Mouse (Mus musculus): ENCODE measurements around the gene Ttc4. TPM values are rescaled to one million over a fixed set of nuclear protein-coding genes. Genes with fewer than 3 reads are reported as not detected.

Gene Ttc4
- polyA plus RNA-seq, 1 experiment from 2014 or later: 80.4 TPM

- no peak for DNase-seq
- Histone ChIP-seq H3K4me3 (ENCODE audit: low read depth, low read length) (no peak overlapping the region), H3K27ac (ENCODE audit: low read depth) (peak overlapping the region; percentile 65), H3K4me2 (no peak overlapping the region), H3K9ac (no peak overlapping the region), H3K4me1 (ENCODE audit: insufficient read depth) (0 out of 2 replicates have a peak, but pooled peaks cover 3% of the 10 kb centered on the region), H3K36me3 (ENCODE audit: insufficient read depth) (no peaks in the 10 kb centered on the region), H3K9me3 (ENCODE audit: low read depth, low read length) (no peaks in the 10 kb centered on the region), H3K27me3 (ENCODE audit: insufficient read depth, low read length) (no peaks in the 10 kb centered on the region; the same call in 1 of the 2 replicates)
- WGBS: 36% methylated on average over 9 of the region's 9 CpGs
- TF ChIP-seq CTCF (IDR thresholded peaks at IDR 0.05; ENCODE audit: low read depth): no peak
- ATAC-seq (ENCODE audit: insufficient read depth): no peak
These were observed 44.7 kb downstream of the Ttc4 start for GRCm38 (mm10) chr4:106634086-106634479.

GRCm38 (mm10) chr4:106633281-106634085 lies 45.3 kb downstream of the Ttc4 start:
- peak; percentile 20; the same call in 1 of the 2 replicates for ATAC-seq (ENCODE audit: insufficient read depth)
- Histone ChIP-seq H3K27me3 (ENCODE audit: insufficient read depth, low read length) (no peaks in the 10 kb centered on the region; the same call in 1 of the 2 replicates), H3K9me3 (ENCODE audit: low read depth, low read length) (no peaks in the 10 kb centered on the region), H3K4me1 (ENCODE audit: insufficient read depth) (0 out of 2 replicates have a peak, but pooled peaks cover 3% of the 10 kb centered on the region), H3K4me3 (ENCODE audit: low read depth, low read length) (no peak overlapping the region), H3K9ac (no peak overlapping the region), H3K4me2 (no peak overlapping the region), H3K36me3 (ENCODE audit: insufficient read depth) (no peaks in the 10 kb centered on the region), H3K27ac (ENCODE audit: low read depth) (peak overlapping the region; percentile 65)
- peak; percentile 44 for DNase-seq
- WGBS: 21% methylated on average over 8 of the region's 8 CpGs
- TF ChIP-seq CTCF (IDR thresholded peaks at IDR 0.05; ENCODE audit: low read depth): no peak

GRCm38 (mm10) chr4:106632313-106632712 lies 46.4 kb downstream of the Ttc4 start:
- DNase-seq (peak; percentile 78), ATAC-seq (ENCODE audit: insufficient read depth) (peak; percentile 72; the same call in 1 of the 2 replicates)
- H3K4me3 ChIP-seq (ENCODE audit: low read depth, low read length): no peak overlapping the region
- H3K27me3 ChIP-seq (ENCODE audit: insufficient read depth, low read length): no peaks in the 10 kb centered on the region; the same call in 1 of the 2 replicates
- H3K27ac ChIP-seq (ENCODE audit: low read depth): peak overlapping the region; percentile 65
- no peaks in the 10 kb centered on the region for H3K9me3 ChIP-seq (ENCODE audit: low read depth, low read length)
- TF ChIP-seq CTCF (IDR thresholded peaks at IDR 0.05; ENCODE audit: low read depth): no peak
- H3K9ac ChIP-seq: no peak overlapping the region
- H3K4me2 ChIP-seq: no peak overlapping the region
- no peaks in the 10 kb centered on the region for H3K36me3 ChIP-seq (ENCODE audit: insufficient read depth)
- 23% methylated on average over 1 of the region's 3 CpGs for WGBS
- H3K4me1 ChIP-seq (ENCODE audit: insufficient read depth): 0 out of 2 replicates have a peak, but pooled peaks cover 3% of the 10 kb centered on the region

- Histone ChIP-seq H3K9me3 (ENCODE audit: low read depth, low read length) (no peaks in the 10 kb centered on the region), H3K4me1 (ENCODE audit: insufficient read depth) (0 out of 2 replicates have a peak, but pooled peaks cover 3% of the 10 kb centered on the region), H3K36me3 (ENCODE audit: insufficient read depth) (no peaks in the 10 kb centered on the region), H3K27me3 (ENCODE audit: insufficient read depth, low read length) (peaks cover 7% of the 10 kb centered on the region; the same call in 1 of the 2 replicates), H3K4me3 (ENCODE audit: low read depth, low read length) (no peak overlapping the region), H3K4me2 (no peak overlapping the region), H3K27ac (ENCODE audit: low read depth) (no peak overlapping the region), H3K9ac (no peak overlapping the region)
- ATAC-seq (ENCODE audit: insufficient read depth): peak; percentile 39; the same call in 1 of the 2 replicates
- 18% methylated on average over 14 of the region's 14 CpGs for WGBS
- peak; percentile 90 for TF ChIP-seq CTCF (IDR thresholded peaks at IDR 0.05; ENCODE audit: low read depth)
- peak; percentile 90 for DNase-seq
These were observed 48.2 kb downstream of the Ttc4 start for GRCm38 (mm10) chr4:106630333-106631220.

- no peak overlapping the region for H3K4me2 ChIP-seq
- DNase-seq (no peak), ATAC-seq (ENCODE audit: insufficient read depth) (no peak)
- H3K36me3 ChIP-seq (ENCODE audit: insufficient read depth): no peaks in the 10 kb centered on the region
- no peak overlapping the region for H3K27ac ChIP-seq (ENCODE audit: low read depth)
- no peak overlapping the region for H3K4me3 ChIP-seq (ENCODE audit: low read depth, low read length)
- H3K27me3 ChIP-seq (ENCODE audit: insufficient read depth, low read length): peaks cover 11% of the 10 kb centered on the region; the same call in 1 of the 2 replicates
- H3K4me1 ChIP-seq (ENCODE audit: insufficient read depth): 0 out of 2 replicates have a peak, but pooled peaks cover 3% of the 10 kb centered on the region
- no peak overlapping the region for H3K9ac ChIP-seq
- WGBS: 62% methylated on average over 5 of the region's 5 CpGs
- no peak for TF ChIP-seq CTCF (IDR thresholded peaks at IDR 0.05; ENCODE audit: low read depth)
- H3K9me3 ChIP-seq (ENCODE audit: low read depth, low read length): no peaks in the 10 kb centered on the region
These were observed 49.4 kb downstream of the Ttc4 start for GRCm38 (mm10) chr4:106629374-106629773.

GRCm38 (mm10) chr4:106628650-106629360 lies 49.9 kb downstream of the Ttc4 start:
- H3K9ac ChIP-seq: no peak overlapping the region
- H3K27me3 ChIP-seq (ENCODE audit: insufficient read depth, low read length): peaks cover 17% of the 10 kb centered on the region
- ATAC-seq (ENCODE audit: insufficient read depth) (no peak), DNase-seq (peak; percentile 30)
- H3K9me3 ChIP-seq (ENCODE audit: low read depth, low read length): no peaks in the 10 kb centered on the region
- no peak overlapping the region for H3K27ac ChIP-seq (ENCODE audit: low read depth)
- H3K36me3 ChIP-seq (ENCODE audit: insufficient read depth): no peaks in the 10 kb centered on the region
- 0 out of 2 replicates have a peak, but pooled peaks cover 3% of the 10 kb centered on the region for H3K4me1 ChIP-seq (ENCODE audit: insufficient read depth)
- H3K4me3 ChIP-seq (ENCODE audit: low read depth, low read length): no peak overlapping the region
- no peak for TF ChIP-seq CTCF (IDR thresholded peaks at IDR 0.05; ENCODE audit: low read depth)
- H3K4me2 ChIP-seq: no peak overlapping the region
- 21% methylated on average over 9 of the region's 9 CpGs for WGBS
